Mouse (Mus musculus) liver, adult 2 months (tissue): Measurements from ENCODE around the gene Clk3.

Source experiments
- CTCF ChIP-seq: fragments of 200-500 bp; IDR thresholded peaks from 2 replicates; pipeline ENCODE4 v1.5.1; 2011; ENCODE audit warnings: low read depth, low read length, control low read depth
- POLR2A ChIP-seq: fragments of 200-500 bp; IDR thresholded peaks from 2 replicates; pipeline ENCODE4 v1.6.1; 2011; ENCODE audit warnings: low read length, control low read depth; ENCODE audit not compliant: insufficient read depth; ENCODE audit errors: extremely low read depth

GRCm38 (mm10) chr9:57766431-57766830, 771 bp upstream of the Clk3 start:
- no peak for TF ChIP-seq CTCF
- TF ChIP-seq POLR2A: no peak
